Mouse (Mus musculus): ENCODE results near the gene Ptpra. TPM values are rescaled to one million over a fixed set of nuclear protein-coding genes. Genes with fewer than 3 reads are reported as not detected.

Gene Ptpra
- 144 and 145 TPM in 2 replicates for polyA plus RNA-seq (2015; fragmentation: Nextera tagmentation; extraction: Ambion mirVana)

DNA sequence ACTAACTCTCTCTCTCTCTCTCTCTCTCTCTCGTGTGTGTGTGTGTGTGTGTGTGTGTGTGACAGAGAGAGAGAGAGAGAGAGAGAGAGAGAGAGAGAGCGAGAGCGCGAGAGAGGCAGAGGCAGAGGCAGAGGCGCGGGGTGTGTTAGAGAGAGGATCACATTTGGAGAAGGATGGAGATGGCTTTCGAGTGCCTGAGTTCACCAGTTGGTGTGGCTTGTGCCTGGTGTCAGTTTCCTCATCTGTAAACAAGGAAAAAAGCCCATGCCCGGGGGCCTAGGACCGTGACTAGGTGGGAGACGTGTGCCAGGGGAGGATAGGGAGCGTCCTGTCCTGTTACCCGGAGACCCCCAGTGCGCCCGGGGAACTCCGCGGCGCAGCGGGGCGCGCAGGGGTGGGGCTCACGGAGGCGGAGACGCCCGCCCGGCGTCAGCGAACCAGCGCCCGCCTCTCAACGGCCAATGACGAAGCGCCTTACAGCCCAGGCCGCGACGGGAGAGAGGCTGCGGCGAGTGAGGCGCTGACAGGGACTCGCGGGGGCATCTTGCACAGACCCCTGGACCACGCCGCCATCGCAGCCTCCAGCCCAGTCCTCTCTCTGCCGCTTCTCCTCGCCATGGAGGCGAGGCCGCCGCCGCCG is at the start of gene Ptpra:
TSS of gene Ptpra (plus strand) at position 485 of the 640 bp plus-strand sequence.

DNA sequence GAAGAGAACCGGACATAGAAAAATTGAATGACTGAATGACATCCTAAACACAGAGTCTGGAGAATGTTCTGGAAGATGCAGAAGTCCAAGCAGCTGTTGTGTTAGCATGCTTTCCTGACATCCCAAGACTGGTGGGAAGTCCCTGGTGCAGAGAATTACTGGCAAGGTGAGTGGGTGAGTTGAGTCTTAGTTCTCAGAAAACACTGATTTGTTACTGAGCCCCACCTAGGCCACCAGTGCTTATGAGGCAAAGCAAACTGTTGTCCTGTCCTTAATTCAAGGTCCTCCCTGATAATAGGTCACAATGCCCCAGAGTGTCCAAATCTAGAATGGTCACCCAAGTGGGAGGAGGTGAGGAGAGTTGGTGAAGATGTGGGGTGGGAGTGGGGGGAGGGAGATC is 45.1 kb upstream of the Ptpra start, which contains the start of the genes Gm28372 and 1700020A23Rik:
TSS of gene Gm28372 (plus strand) at position 301 of the 400 bp plus-strand sequence.
TSS of gene 1700020A23Rik (plus strand) at position 321 of the 400 bp plus-strand sequence.

DNA sequence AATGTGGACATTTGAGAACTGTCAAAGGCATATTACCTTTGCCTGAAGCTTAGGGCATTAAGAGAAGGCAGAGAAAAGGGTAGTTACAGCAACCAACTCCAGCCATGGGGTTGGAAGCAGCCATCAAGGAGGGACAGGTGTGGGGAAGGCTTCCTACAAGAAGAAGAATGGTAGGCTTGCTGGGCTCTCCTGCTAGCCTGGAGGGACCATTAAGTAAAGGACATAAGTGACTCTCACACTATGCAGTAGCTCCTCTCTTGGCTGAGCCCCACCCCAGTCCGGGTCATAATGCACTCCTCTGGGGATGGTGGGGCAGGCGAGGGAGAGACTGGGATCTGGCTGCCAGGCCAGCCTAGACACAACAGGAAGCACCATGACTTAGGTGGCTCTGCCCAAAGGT is 43.9 kb upstream of the Ptpra start, which contains the start of gene Tmem239:
TSS of gene Tmem239 (plus strand) at position 301 of the 400 bp plus-strand sequence.

DNA sequence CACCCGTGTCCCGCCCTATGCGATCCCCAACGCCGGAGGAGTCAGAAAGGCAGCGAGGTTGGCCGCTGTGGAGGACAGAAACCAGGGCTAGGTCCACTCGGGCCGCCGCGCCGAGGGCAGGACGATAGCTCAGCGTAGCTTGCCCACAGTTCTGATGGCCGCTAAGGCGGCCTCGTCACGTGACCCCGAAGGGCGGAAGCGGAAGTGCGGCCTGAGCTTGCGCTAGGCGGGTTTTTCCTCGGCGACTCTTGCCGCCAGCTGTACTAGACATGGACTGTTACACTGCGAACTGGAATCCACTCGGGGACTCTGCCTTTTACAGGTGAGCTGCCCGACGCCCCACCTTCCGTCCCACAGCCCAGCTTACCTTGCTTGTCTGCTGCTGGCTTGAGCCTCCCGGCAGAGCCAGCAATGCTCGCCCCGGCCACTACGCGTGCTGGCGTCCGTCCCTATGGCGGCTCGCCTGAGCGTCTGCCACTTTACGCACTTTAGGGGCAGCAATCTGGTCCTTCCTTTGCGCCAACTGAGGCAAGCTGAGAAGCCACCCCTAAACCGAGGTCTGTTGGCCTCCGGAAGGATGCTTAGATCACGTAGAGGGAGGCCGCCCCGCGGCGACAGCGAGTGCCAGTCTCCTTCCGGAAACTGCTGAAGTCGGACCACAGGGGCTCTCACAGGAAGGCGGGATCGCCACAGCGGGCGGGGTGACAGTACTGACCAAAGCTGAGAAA is 25.8 kb upstream of the Ptpra start, which contains the start of the genes Vps16 and Pced1a:
TSS of gene Vps16 (plus strand) at position 214 of the 728 bp plus-strand sequence.
TSS of gene Pced1a (minus strand) at position 576 of the 728 bp plus-strand sequence.

DNA sequence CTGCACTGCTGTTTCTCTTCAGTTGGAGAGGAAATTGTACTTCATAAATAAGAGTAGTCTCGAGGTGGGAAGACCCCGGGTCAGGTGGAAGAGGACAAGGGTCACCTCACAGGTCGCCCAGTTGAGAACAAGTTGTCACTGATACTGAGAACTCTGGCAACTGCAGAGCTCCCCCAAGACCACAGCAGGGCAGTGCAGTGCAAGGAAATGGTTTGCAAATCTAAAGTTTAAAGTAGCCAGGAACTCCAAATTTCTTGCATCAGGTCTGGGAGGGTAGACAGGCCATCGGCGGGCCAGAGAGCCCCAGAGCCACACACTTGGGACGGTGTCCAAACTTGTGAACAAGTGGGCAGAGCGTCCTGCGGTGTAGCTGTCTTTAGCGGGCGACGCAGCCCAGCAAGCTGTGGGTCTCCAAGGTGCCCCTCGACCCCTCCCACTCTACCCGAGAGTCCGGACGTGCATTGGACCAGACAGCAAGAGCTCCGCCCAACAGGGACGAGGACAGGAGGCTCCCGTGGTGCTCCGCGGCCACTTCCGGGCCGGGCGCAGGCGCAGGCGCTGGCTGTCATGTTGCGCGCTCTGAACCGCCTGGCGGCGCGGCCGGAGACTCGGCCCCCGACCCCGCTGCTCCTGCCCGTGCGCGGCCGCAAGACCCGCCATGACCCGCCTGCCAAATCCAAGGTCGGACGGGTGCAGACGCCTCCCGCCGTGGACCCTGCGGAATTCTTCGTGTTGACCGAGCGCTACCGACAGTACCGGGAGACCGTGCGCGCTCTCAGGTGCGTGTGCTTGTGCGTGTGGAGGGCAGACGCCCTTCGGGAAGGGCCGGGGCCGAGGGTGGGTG is 113.4 kb downstream of the Ptpra start, which contains the start of gene Mrps26:
TSS of gene Mrps26 (plus strand) at position 531 of the 844 bp plus-strand sequence.

DNA sequence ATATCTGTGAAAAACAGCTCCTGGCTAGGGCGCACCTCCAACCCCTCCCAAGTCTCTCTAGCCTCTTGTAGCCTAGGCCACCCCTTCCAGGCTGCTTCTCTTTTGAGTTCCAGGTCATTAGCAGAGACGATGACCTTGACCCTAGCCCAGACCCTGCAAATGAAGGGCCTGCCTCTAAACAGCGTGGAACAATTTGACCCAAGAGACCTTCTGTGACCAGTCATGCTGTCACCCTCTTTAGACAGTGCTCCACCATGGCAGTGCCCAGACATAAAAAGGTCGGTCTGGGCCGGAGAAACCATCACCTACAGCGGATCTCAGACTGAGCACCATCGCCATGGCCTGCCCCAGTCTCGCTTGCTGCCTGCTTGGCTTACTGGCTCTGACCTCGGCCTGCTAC is 125.8 kb downstream of the Ptpra start, which contains the start of gene Oxt:
TSS of gene Oxt (plus strand) at position 301 of the 400 bp plus-strand sequence.

DNA sequence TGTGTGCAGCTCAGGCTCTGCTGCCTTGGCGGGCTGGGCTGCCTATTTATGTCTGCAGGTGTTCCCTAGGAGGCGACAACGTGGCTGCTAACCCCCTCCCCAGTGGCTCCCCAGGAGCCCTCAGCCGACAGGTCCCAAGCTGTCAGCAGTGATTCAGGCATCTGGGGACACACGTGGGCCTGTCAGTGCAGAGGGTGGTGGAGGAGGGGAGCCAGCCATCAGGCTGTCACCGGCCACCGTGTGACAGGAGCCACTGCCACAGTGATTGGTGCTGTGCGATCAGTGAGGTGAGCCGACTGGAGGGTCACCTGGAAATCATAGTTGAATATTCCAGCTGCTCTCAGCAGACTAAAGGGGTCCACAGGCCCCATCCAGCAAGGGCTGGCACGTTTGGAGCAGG is 132.5 kb downstream of the Ptpra start, which contains the start of gene Avp:
TSS of gene Avp (minus strand) at position 3 of the 400 bp plus-strand sequence.

Small RNAs within 50 kb of the gene (microRNA-seq; reads per million reads assigned to microRNA genes)
- not detected for gene Gm23876

Other genes starting within 250 kb of the Ptpra start
- gene Nop56, start 175.8 kb upstream of the Ptpra start, polyA plus RNA-seq (2015; fragmentation: Nextera tagmentation; extraction: Ambion mirVana): 265 and 266 TPM in 2 replicates
- 223 and 230 TPM in 2 replicates for gene Idh3b, start 165.7 kb upstream of the Ptpra start, polyA plus RNA-seq (2015; fragmentation: Nextera tagmentation; extraction: Ambion mirVana)
- gene Ebf4, start 155.1 kb upstream of the Ptpra start, polyA plus RNA-seq (2015; fragmentation: Nextera tagmentation; extraction: Ambion mirVana): 9.0 and 10.2 TPM in 2 replicates
- gene Cpxm1, start 52.7 kb upstream of the Ptpra start, polyA plus RNA-seq (2015; fragmentation: Nextera tagmentation; extraction: Ambion mirVana): 26.8 and 30.0 TPM in 2 replicates
- gene Gm28372, start 45.0 kb upstream of the Ptpra start, polyA plus RNA-seq (2015; fragmentation: Nextera tagmentation; extraction: Ambion mirVana): 0.11 and 0.14 TPM in 2 replicates
- gene 1700020A23Rik, start 45.0 kb upstream of the Ptpra start, polyA plus RNA-seq (2015; fragmentation: Nextera tagmentation; extraction: Ambion mirVana): not detected in 2 replicates
- gene Tmem239, start 43.8 kb upstream of the Ptpra start, polyA plus RNA-seq (2015; fragmentation: Nextera tagmentation; extraction: Ambion mirVana): not detected in 2 replicates
- 71.9 and 85.9 TPM in 2 replicates for gene Vps16, start 25.9 kb upstream of the Ptpra start, polyA plus RNA-seq (2015; fragmentation: Nextera tagmentation; extraction: Ambion mirVana)
- 12.0 and 13.1 TPM in 2 replicates for gene Pced1a, start 25.6 kb upstream of the Ptpra start, polyA plus RNA-seq (2015; fragmentation: Nextera tagmentation; extraction: Ambion mirVana)
- gene Mrps26, start 113.5 kb downstream of the Ptpra start, polyA plus RNA-seq (2015; fragmentation: Nextera tagmentation; extraction: Ambion mirVana): 123 and 125 TPM in 2 replicates
- 0.32 and 0.80 TPM in 2 replicates for gene Oxt, start 125.9 kb downstream of the Ptpra start, polyA plus RNA-seq (2015; fragmentation: Nextera tagmentation; extraction: Ambion mirVana)
- 0.28 TPM in 1 of 2 replicates, not detected in the other for gene Avp, start 132.3 kb downstream of the Ptpra start, polyA plus RNA-seq (2015; fragmentation: Nextera tagmentation; extraction: Ambion mirVana)
- 7.4 TPM in 2 replicates for gene Fastkd5, start 179.7 kb downstream of the Ptpra start, polyA plus RNA-seq (2015; fragmentation: Nextera tagmentation; extraction: Ambion mirVana)
- 5.2 and 7.0 TPM in 2 replicates for gene Ubox5, start 179.8 kb downstream of the Ptpra start, polyA plus RNA-seq (2015; fragmentation: Nextera tagmentation; extraction: Ambion mirVana)
- 16.8 and 22.0 TPM in 2 replicates for gene Lzts3, start 192.5 kb downstream of the Ptpra start, polyA plus RNA-seq (2015; fragmentation: Nextera tagmentation; extraction: Ambion mirVana)
- gene Ddrgk1, start 214.4 kb downstream of the Ptpra start, polyA plus RNA-seq (2015; fragmentation: Nextera tagmentation; extraction: Ambion mirVana): 83.6 and 96.8 TPM in 2 replicates
- gene Itpa, start 217.3 kb downstream of the Ptpra start, polyA plus RNA-seq (2015; fragmentation: Nextera tagmentation; extraction: Ambion mirVana): 111 TPM in 2 replicates
- 0.55 and 0.61 TPM in 2 replicates for gene Slc4a11, start 247.2 kb downstream of the Ptpra start, polyA plus RNA-seq (2015; fragmentation: Nextera tagmentation; extraction: Ambion mirVana)